Mouse (Mus musculus): ENCODE measurements around the gene Atp6v0a1. TPM values are rescaled to one million over a fixed set of nuclear protein-coding genes. Genes with fewer than 3 reads are reported as not detected.

Gene Atp6v0a1
- polyA plus RNA-seq, 1 experiment from 2014 or later: 172 TPM

DNA sequence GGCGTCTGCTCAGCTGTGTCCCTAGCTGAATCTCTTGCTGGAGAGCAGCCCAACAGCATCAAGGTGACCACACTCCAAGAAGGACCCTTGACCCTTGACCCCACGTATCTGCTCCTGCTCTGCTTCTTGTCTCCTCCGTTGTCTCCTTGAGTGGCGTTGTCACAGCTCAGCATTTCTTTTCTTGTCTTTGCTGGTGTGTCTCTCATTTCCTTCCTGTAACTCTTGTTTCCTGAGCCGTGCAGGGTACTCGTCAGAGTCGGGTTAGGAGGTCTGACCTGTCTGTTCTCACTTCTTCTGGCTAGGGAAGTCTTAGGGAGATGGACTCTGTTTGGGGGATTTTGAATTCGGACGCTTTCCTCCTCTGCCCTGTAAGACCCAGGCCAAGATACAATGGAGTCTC, 37.2 kb downstream of the Atp6v0a1 start:
- Histone ChIP-seq H3K9ac (ENCODE audit: low read depth, low read length) (no peak overlapping the region), H3K4me2 (ENCODE audit: low read length) (no peak overlapping the region), H3K36me3 (ENCODE audit: control insufficient read depth, insufficient read depth, low read length) (peaks cover 28% of the 10 kb centered on the region), H3K27ac (ENCODE audit: low read length) (no peak overlapping the region), H3K4me1 (ENCODE audit: control insufficient read depth, insufficient read depth, low read length) (no peaks in the 10 kb centered on the region), H3K9me3 (replicated peaks; ENCODE audit: control insufficient read depth, low read length, poor library complexity, severe bottlenecking) (no peaks in the 10 kb centered on the region), H3K4me3 (ENCODE audit: low read depth, low read length) (no peak overlapping the region), H3K27me3 (ENCODE audit: control insufficient read depth, insufficient read depth, low read depth, low read length) (no peaks in the 10 kb centered on the region)
- ATAC-seq: no peak
- 75% methylated on average over 9 of the region's 9 CpGs for WGBS

DNA sequence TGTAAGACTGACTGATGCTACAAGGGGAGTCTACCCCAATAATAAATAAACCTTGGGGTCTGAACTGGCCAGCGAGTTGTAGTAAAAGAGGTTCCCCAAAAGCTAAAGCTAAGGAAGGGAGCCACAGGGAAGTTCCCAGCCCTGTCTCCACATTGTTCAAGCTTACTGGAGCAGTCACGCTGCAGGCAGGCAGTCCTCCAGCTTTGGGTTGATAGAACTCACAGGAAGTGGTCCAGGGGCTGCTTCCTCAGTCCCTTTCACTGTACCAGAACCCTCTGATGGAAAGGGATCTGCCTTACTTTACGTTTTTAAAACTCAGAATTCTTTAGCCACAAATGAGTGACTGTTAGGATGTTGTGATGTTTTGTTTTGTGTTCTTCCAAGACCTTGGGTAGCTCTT, 38.2 kb downstream of the Atp6v0a1 start:
- no peaks in the 10 kb centered on the region for H3K27me3 ChIP-seq (ENCODE audit: control insufficient read depth, insufficient read depth, low read depth, low read length)
- peaks cover 30% of the 10 kb centered on the region for H3K36me3 ChIP-seq (ENCODE audit: control insufficient read depth, insufficient read depth, low read length)
- no peak overlapping the region for H3K9ac ChIP-seq (ENCODE audit: low read depth, low read length)
- H3K4me3 ChIP-seq (ENCODE audit: low read depth, low read length): no peak overlapping the region
- H3K4me2 ChIP-seq (ENCODE audit: low read length): no peak overlapping the region
- H3K4me1 ChIP-seq (ENCODE audit: control insufficient read depth, insufficient read depth, low read length): no peaks in the 10 kb centered on the region
- 85% methylated on average over 3 of the region's 3 CpGs for WGBS
- H3K9me3 ChIP-seq (replicated peaks; ENCODE audit: control insufficient read depth, low read length, poor library complexity, severe bottlenecking): no peaks in the 10 kb centered on the region
- H3K27ac ChIP-seq (ENCODE audit: low read length): no peak overlapping the region
- no peak for ATAC-seq

DNA sequence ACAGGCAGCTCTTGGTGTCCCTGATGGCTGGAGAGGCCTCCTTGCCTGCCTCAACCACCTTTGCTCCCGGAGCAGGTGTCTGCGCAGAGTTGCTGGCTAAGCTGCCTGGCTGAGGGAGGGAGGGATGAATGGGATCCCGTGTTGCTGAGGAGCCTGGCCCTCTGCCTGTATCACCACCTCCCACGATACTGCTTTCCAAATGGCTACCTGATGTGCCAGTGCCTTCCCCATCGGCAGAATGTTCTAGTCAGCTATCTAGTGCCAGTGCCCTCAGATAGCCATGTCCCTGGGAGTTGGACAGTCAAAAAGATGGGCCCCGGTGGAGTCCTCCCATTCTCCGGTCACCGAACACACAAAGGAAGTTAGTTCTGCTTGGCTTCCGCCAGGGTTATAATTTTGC, 41.1 kb downstream of the Atp6v0a1 start:
- Histone ChIP-seq H3K27ac (ENCODE audit: low read length) (no peak overlapping the region), H3K9ac (ENCODE audit: low read depth, low read length) (no peak overlapping the region), H3K36me3 (ENCODE audit: control insufficient read depth, insufficient read depth, low read length) (peaks cover 36% of the 10 kb centered on the region), H3K4me2 (ENCODE audit: low read length) (no peak overlapping the region), H3K4me3 (ENCODE audit: low read depth, low read length) (no peak overlapping the region), H3K27me3 (ENCODE audit: control insufficient read depth, insufficient read depth, low read depth, low read length) (no peaks in the 10 kb centered on the region), H3K9me3 (replicated peaks; ENCODE audit: control insufficient read depth, low read length, poor library complexity, severe bottlenecking) (no peaks in the 10 kb centered on the region), H3K4me1 (ENCODE audit: control insufficient read depth, insufficient read depth, low read length) (no peaks in the 10 kb centered on the region)
- 85% methylated on average over 9 of the region's 9 CpGs for WGBS
- ATAC-seq: no peak

DNA sequence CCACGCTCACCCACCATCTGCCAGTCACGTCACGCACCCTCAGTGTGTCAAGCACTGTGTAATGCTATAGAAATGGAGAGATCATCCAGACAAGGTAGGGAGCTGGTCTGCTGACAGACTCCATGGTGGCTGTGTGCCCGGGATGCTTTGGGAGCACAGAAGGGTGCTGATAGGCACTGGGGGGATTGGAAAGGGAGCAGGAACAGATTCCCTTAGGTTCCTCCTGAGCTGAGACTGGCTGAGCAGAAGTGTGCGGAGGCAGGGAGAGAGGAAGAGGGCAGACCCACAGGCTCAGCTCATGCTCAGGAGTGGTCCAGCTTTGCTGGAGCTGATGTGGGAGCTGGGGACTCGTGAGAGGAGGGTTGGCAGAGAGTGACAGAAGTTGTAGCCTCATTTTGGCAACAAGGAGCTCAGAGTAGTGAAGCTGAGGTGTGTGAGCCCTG, 41.8 kb downstream of the Atp6v0a1 start:
- H3K9me3 ChIP-seq (replicated peaks; ENCODE audit: control insufficient read depth, low read length, poor library complexity, severe bottlenecking): no peaks in the 10 kb centered on the region
- H3K27me3 ChIP-seq (ENCODE audit: control insufficient read depth, insufficient read depth, low read depth, low read length): no peaks in the 10 kb centered on the region
- no peak for ATAC-seq
- H3K4me1 ChIP-seq (ENCODE audit: control insufficient read depth, insufficient read depth, low read length): no peaks in the 10 kb centered on the region
- no peak overlapping the region for H3K9ac ChIP-seq (ENCODE audit: low read depth, low read length)
- WGBS: 81% methylated on average over 6 of the region's 6 CpGs
- peaks cover 37% of the 10 kb centered on the region for H3K36me3 ChIP-seq (ENCODE audit: control insufficient read depth, insufficient read depth, low read length)
- no peak overlapping the region for H3K27ac ChIP-seq (ENCODE audit: low read length)
- H3K4me2 ChIP-seq (ENCODE audit: low read length): no peak overlapping the region
- no peak overlapping the region for H3K4me3 ChIP-seq (ENCODE audit: low read depth, low read length)

DNA sequence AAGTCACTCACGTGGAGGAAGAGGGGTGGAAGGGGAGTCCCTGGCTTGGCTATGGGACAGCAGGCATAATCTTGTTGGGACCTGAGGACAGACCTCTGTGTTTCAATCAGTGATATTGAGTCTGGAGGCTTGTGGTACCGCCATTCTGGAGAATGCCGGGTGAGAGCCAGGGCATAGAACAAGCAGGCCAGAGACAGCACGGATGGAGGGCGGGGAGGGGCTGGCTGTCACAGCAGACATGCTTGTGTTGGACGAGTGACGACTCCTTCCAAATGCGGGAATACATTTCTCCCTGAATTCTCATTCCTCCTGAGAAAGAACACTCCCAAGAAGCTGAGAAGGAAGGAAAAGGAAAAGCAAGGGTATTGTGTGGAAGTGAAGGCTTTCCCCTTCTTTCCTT, 42.4 kb downstream of the Atp6v0a1 start:
- 85% methylated on average over 8 of the region's 8 CpGs for WGBS
- no peak overlapping the region for H3K4me2 ChIP-seq (ENCODE audit: low read length)
- ATAC-seq: no peak
- H3K9ac ChIP-seq (ENCODE audit: low read depth, low read length): no peak overlapping the region
- H3K4me1 ChIP-seq (ENCODE audit: control insufficient read depth, insufficient read depth, low read length): no peaks in the 10 kb centered on the region
- no peak overlapping the region for H3K4me3 ChIP-seq (ENCODE audit: low read depth, low read length)
- peaks cover 42% of the 10 kb centered on the region for H3K36me3 ChIP-seq (ENCODE audit: control insufficient read depth, insufficient read depth, low read length)
- no peak overlapping the region for H3K27ac ChIP-seq (ENCODE audit: low read length)
- H3K9me3 ChIP-seq (replicated peaks; ENCODE audit: control insufficient read depth, low read length, poor library complexity, severe bottlenecking): no peaks in the 10 kb centered on the region
- no peaks in the 10 kb centered on the region for H3K27me3 ChIP-seq (ENCODE audit: control insufficient read depth, insufficient read depth, low read depth, low read length)

DNA sequence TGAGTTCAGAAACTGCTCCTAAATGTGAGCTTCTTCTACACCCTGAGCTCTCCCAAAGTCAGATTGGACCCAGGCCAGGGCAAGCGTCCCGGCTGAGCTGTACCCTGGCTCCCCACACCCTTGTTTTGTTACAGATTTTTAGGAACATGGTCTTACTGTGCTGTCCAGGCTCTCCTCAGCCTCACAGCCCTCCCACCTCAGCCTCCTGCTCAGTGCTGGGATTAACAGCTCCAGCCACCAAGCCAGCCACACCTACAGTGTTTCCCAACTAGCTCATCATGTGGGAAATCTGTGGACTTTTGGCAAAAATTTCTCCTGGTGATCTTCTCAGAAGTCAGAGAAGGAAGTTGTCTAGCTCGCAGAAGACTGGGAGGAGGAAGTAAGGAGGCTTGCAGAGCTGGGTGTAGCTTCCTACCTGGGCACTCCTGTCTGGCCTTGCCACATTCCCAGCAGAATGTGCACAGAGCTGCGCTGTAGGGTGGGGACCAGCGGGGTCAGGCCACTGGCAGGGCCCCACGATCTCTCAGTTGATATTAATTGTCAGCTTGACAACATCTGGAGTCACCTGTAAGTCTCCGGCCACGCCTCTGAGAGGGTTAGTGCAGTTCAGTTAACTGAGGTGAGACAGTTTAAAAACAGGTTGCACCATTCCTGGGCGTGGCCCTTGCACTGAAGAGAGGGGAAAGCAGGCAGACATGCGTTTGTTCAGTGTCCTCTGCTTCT, 43.7 kb downstream of the Atp6v0a1 start:
- no peaks in the 10 kb centered on the region for H3K4me1 ChIP-seq (ENCODE audit: control insufficient read depth, insufficient read depth, low read length)
- no peak overlapping the region for H3K27ac ChIP-seq (ENCODE audit: low read length)
- peaks cover 43% of the 10 kb centered on the region for H3K36me3 ChIP-seq (ENCODE audit: control insufficient read depth, insufficient read depth, low read length)
- no peak overlapping the region for H3K9ac ChIP-seq (ENCODE audit: low read depth, low read length)
- H3K4me3 ChIP-seq (ENCODE audit: low read depth, low read length): no peak overlapping the region
- no peak overlapping the region for H3K4me2 ChIP-seq (ENCODE audit: low read length)
- 91% methylated on average over 10 of the region's 10 CpGs for WGBS
- no peaks in the 10 kb centered on the region for H3K9me3 ChIP-seq (replicated peaks; ENCODE audit: control insufficient read depth, low read length, poor library complexity, severe bottlenecking)
- no peaks in the 10 kb centered on the region for H3K27me3 ChIP-seq (ENCODE audit: control insufficient read depth, insufficient read depth, low read depth, low read length)
- ATAC-seq: no peak

DNA sequence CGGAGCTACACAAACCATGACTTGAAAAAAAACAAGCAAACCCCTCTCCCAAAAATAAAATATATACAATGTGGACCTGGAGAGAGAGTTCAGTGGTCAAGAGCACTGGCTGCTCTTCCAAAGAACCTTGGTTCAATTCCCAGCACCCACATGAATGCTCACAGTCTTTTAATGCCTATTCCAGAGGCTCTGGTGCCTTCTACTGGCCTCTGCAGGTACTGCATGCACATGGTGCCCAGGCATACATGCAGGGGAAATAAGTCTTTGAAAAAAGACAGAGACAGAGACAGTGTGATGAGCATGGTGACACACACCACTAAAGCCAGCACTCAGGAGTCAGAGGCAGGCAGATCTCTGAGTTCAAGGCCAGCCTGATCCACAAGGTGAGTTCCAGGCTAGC, 44.7 kb downstream of the Atp6v0a1 start:
- WGBS: 95% methylated on average over 1 of the region's 1 CpGs
- Histone ChIP-seq H3K9me3 (replicated peaks; ENCODE audit: control insufficient read depth, low read length, poor library complexity, severe bottlenecking) (no peaks in the 10 kb centered on the region), H3K4me1 (ENCODE audit: control insufficient read depth, insufficient read depth, low read length) (no peaks in the 10 kb centered on the region), H3K27ac (ENCODE audit: low read length) (no peak overlapping the region), H3K36me3 (ENCODE audit: control insufficient read depth, insufficient read depth, low read length) (peaks cover 46% of the 10 kb centered on the region), H3K4me3 (ENCODE audit: low read depth, low read length) (no peak overlapping the region), H3K27me3 (ENCODE audit: control insufficient read depth, insufficient read depth, low read depth, low read length) (no peaks in the 10 kb centered on the region), H3K9ac (ENCODE audit: low read depth, low read length) (no peak overlapping the region), H3K4me2 (ENCODE audit: low read length) (no peak overlapping the region)
- ATAC-seq: no peak

DNA sequence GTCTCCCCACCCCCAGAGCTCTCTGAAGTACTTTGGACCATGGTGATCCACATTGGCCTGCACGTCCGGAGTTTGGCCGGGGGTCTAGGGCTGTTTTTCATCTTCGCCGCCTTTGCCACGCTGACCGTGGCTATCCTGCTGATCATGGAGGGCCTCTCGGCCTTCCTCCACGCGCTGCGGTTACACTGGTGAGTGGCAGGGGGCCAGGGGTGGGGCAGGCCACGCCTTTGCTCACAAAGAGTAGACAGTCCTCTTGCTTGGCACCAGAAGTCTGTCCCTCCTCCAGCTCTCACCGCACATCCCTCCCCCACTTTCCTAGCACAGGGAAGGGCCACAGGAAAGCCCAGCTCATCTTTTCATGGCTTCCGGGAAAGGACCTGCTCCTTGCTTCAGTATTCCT, 46.2 kb downstream of the Atp6v0a1 start:
- Histone ChIP-seq H3K27me3 (ENCODE audit: control insufficient read depth, insufficient read depth, low read depth, low read length) (no peaks in the 10 kb centered on the region), H3K9ac (ENCODE audit: low read depth, low read length) (no peak overlapping the region), H3K36me3 (ENCODE audit: control insufficient read depth, insufficient read depth, low read length) (peaks cover 51% of the 10 kb centered on the region), H3K4me3 (ENCODE audit: low read depth, low read length) (no peak overlapping the region), H3K4me1 (ENCODE audit: control insufficient read depth, insufficient read depth, low read length) (no peaks in the 10 kb centered on the region), H3K9me3 (replicated peaks; ENCODE audit: control insufficient read depth, low read length, poor library complexity, severe bottlenecking) (no peaks in the 10 kb centered on the region), H3K27ac (ENCODE audit: low read length) (no peak overlapping the region), H3K4me2 (ENCODE audit: low read length) (no peak overlapping the region)
- WGBS: 87% methylated on average over 14 of the region's 14 CpGs
- no peak for ATAC-seq

DNA sequence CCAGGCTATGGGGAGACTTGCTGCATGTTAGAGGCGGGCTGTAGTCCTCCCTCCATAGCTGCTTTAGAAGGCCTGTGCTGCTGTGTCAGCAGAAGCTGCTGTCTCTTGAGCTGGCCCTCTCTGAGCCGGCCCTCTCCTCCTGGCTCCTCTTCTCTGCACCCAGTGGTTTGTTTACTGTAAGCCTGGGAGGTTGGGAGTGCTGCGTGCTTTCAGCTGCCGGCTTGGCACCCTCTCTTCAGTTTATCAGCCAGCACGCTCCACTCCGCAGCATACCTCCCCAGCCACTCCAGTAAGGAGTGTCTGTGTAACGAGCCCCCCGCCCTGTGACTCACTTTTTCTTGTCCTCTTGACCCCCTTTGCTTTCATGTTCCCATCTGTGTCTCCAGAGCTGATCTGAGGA, 47.6 kb downstream of the Atp6v0a1 start:
- Histone ChIP-seq H3K36me3 (ENCODE audit: control insufficient read depth, insufficient read depth, low read length) (peaks cover 59% of the 10 kb centered on the region), H3K27ac (ENCODE audit: low read length) (no peak overlapping the region), H3K4me3 (ENCODE audit: low read depth, low read length) (no peak overlapping the region), H3K27me3 (ENCODE audit: control insufficient read depth, insufficient read depth, low read depth, low read length) (no peaks in the 10 kb centered on the region), H3K9me3 (replicated peaks; ENCODE audit: control insufficient read depth, low read length, poor library complexity, severe bottlenecking) (no peaks in the 10 kb centered on the region), H3K4me2 (ENCODE audit: low read length) (no peak overlapping the region), H3K4me1 (ENCODE audit: control insufficient read depth, insufficient read depth, low read length) (no peaks in the 10 kb centered on the region), H3K9ac (ENCODE audit: low read depth, low read length) (no peak overlapping the region)
- WGBS: 55% methylated on average over 8 of the region's 8 CpGs
- no peak for ATAC-seq

All from midbrain, embryonic 16.5 days (tissue).